Mouse (Mus musculus): Measurements from ENCODE around the gene Timp2.

Gene Timp2

GRCm38 (mm10) chr11:118369251-118369650 is 13.7 kb upstream of the Timp2 start:
- no peak for DNase-seq

DNA sequence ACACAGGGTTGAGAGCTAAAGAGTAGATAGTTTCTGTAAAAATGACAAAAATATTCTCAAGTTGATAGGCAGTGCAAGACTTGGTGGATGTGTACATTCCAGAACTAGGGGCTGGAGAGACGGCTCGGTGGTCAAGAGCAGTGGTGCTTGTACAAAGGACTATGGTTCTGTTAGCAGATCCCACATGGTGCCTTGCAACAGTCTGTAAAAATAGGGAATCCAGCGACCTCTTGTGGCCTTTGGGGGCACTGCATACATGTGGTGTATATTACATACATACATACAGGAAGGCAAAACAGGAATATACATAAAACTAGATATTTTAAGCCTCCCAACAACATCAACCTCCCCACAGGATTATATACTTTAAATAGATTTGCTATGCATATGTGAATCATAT is 12.8 kb upstream of the Timp2 start:
- DNase-seq: no peak

DNA sequence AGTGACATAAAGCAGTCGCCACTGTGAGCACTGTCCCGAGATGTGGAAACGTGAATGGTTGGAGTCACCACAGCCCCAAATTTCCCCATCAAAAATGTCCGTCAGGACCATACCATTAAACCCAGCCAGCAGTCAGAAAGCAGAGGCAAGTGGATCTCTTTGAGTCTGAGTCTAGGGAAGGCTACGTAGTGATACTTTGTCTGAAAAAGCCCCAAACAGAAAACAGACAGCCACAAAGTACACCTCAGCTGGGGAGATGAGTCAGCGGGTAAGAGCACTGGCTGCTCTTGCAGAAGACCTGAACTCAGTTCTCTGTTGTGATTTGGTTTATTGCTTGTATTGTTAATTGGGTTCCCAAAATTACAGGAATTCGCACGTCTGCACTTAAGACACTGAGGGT is 11.0 kb upstream of the Timp2 start:
- no peak for DNase-seq

DNA sequence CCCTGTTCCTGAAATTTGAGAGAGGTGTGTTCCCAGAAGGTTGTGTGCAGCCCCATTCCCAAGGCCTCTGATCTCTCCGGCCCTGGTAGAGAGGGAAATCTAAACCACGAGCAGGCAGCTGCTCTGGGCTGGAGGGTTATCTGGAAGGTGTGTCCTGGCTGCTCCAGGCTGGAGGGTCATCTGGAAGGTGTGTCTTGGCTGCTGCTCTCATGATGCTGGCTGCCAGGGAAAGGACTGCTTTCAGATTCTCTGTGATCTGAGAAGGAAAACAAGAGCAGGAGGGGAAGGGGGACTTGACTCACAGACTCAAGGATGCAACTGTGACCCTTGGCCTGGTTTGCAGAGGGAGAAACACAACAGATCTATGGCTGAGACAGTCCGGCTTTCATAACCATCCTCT is 10.6 kb upstream of the Timp2 start:
- no peak for DNase-seq

GRCm38 (mm10) chr11:118365171-118365570 is 9.6 kb upstream of the Timp2 start:
- no peak for DNase-seq

DNA sequence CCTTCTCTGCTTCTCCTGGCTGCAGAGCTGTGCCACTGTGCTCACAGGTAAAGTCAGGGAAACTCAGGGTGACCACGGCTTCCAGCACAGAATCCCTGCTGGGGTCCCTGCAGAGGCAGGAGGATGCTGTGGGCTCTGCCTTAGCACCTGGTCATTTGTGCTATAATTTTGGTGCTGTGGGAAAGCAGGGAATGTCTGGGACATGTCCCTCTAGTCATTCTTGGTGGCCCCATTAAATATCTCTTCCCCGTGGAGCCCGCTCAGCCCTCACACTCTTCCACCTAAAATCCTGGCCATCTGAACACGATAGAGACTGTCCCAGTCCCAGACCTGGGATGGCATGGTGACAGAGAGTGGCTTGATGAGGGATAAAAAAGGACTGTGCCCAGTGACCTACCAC is 8.5 kb upstream of the Timp2 start:
- no peak for DNase-seq

GRCm38 (mm10) chr11:118362971-118363518 is 7.5 kb upstream of the Timp2 start:
- DNase-seq: no peak

DNA sequence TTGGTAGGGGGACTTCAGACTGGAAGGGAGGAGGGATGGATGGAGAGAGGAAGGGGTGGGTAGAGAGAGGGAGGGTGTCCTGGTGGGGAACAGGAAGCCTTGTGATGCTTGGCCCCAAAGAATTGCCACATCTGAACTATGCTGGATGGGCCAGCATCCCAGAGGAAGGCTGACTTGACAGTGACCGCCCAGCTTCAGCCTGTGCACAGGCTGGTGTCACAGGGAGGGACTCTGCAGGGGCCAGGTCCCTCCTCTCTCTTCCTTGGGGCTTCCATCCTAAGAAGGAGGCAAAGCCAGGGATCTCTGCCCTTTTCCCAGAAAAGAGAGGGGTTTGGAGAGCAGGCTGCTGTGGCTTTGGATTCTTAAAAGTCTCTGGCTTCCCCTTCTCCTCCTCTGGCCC is 7.0 kb upstream of the Timp2 start:
- DNase-seq: no peak

GRCm38 (mm10) chr11:118360907-118361341 is 5.4 kb upstream of the Timp2 start:
- no peak for DNase-seq

GRCm38 (mm10) chr11:118360491-118360890 is 5.0 kb upstream of the Timp2 start:
- no peak for DNase-seq

- DNase-seq: peak; percentile 77 to 86
Observed at GRCm38 (mm10) chr11:118355205-118355604, 335 bp downstream of the Timp2 start.

- DNase-seq: peak; percentile 16 to 41
Observed at GRCm38 (mm10) chr11:118354636-118355191, 826 bp downstream of the Timp2 start.

- DNase-seq: no peak
Observed at GRCm38 (mm10) chr11:118349494-118349893, 6.0 kb downstream of the Timp2 start.

DNA sequence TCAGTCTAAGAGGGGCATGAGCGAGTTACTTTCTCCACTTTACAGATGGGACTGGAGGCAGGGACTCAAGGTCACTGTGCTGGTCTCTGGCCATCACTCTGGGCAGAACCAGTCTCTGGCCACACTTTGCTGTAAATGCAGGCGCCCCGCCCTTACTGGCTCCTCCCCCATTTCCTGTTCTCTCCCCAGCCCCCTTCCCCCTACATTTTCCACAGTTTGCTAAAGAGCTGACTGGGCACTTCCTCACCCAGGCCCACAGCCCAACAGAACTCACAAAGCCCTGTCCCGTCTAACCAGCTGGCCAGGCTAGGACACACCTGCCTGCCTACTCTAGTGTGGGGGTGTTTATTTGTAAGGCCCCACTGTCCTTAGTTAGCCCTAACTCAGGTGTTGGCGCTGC is 6.7 kb downstream of the Timp2 start:
- DNase-seq: no peak

- no peak for DNase-seq
Observed at GRCm38 (mm10) chr11:118348419-118348818, 7.1 kb downstream of the Timp2 start.

DNA sequence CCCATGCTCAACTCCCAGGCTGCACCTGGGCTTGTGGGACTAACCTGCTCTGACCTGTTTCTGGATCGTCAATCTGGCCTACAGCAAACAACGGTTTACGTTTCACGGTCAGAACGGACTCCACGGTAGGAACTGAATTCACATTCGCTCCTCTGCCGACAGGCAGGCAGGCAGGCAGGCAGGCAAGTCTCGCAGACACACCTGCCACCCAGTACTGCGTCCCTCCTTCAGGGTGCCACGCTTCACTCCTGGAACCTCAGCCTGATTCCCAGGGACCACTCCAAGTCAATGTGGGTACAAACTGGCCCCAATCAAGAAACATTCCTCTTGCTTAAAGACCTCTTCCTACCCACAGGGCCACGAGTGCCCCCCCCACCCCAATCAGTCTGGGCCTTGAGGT is 7.6 kb downstream of the Timp2 start:
- DNase-seq: no peak

DNA sequence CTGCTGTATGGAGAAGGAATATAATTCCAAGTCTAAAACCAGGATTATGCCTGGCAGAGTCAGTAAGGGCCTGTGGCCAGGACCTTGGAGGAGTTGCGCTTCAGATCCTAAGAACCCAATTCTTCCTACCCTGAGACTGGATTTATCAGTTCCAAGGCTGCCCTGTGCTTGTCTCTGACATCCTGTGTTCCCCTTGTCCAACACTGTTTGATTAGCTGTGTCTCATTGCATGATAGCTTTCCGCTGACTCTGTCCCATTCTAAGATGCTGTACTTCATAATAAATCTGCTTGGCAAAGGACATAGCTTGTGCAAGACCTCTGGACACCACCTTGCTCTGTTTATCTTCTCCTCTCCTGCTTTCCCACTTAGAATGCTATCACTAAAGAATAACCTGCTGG is 8.1 kb downstream of the Timp2 start:
- DNase-seq: no peak

GRCm38 (mm10) chr11:118346395-118347096 is 9.0 kb downstream of the Timp2 start:
- no peak for DNase-seq

DNA sequence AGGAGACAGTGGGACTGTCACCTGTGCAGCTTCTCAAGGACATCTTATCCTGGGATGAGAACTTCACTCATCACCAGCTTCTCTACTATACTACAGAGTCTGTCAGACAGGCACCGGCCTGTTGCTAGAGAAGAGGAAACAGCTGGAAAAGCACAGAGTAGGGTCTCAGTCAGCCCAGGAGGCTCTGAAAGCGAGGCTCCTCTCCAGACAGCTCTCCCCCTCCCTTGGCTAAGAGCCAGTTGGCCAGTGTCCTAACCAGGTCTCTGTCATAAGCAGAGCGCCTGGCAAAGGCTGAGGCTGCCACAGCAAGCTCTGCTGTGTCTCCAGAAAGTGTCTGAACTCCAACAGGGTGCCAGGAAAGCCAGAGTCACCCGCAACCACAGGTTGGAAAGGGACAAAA is 9.8 kb downstream of the Timp2 start:
- no peak for DNase-seq

DNA sequence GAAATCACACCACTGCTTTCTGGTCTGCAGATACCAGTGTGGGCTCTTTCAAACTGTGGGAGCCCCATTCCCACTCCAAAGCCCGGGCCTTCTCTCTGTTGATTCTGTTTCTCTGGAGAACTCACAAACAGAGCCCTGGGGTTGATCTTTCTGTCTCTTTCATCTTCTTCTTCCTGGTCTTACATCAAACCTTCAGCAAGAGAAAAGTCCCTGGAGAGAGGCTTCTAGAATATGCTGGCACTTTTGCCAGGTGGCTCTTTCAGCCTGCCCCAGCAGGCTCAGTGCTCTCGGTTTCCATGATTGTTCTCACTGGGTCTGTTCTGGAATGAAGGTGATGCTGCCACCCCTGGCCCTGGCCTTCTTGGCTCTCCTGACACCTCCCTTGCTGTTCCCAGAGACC is 11.9 kb downstream of the Timp2 start:
- DNase-seq: no peak

- DNase-seq: no peak
Observed at GRCm38 (mm10) chr11:118342400-118342981, 13.0 kb downstream of the Timp2 start, which contains the start of gene Cep295nl. TSS of gene Cep295nl (minus strand) at chr11:118342500.

DNA sequence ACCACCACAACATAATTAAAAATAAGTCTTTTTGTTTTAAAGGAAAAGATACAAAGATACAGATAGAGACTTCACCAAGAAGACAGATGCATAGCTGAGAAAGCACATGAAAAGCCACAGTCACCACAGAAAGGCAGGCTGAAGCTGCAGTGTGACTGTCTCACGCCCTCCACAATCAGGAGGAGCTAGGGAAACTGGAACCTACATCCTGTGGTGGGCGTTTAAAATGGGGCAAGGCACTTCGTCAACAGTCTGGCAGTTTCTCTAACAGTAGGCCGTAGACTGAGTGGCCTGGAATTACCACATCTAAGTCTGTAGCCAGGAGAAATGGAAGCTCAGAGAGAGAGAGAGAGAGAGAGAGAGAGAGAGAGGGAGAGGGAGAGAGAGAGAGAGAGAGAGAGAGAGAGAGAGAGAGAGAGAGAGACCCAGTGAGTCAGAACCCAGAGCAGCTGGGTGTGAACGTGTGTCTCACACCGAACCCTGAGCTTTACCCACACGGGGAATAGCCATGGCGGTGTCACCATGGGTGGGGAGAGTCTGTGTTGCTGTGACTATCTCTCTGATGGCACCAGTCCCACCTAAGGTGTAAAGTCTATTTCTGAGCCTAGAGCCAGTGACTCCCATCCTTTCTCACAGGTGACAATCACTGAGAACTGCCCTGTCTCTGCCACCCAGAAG is 17.9 kb downstream of the Timp2 start:
- no peak for DNase-seq

GRCm38 (mm10) chr11:118333431-118333830 is 22.1 kb downstream of the Timp2 start:
- DNase-seq: no peak

DNA sequence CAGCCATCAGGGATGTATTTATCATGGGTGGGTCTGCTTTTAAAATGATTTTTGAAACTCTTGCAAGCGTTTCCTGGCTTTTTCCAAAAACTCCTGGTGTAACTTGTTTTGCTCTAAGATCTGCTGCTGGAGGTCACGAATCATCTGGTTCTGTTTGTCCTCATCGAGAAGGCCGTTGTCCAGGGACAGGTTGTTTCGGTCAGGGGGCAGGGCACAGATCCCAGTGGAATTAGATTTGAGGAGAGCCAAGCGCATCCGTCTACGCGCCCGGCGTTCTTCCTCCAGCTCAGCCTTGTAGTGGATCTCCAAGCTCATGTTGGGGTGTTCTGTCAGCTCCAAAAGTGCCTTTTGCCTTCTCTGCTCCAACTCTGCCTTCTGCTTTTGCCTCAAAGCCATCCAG is 23.2 kb downstream of the Timp2 start:
- no peak for DNase-seq
